Mouse (Mus musculus) megakaryocyte, embryonic 14.5 days (primary cell): Measurements from ENCODE around the gene Kctd21. TPM values are rescaled to one million over a fixed set of nuclear protein-coding genes. Genes with fewer than 3 reads are reported as not detected.

ENCODE experiments used
- H3K27me3 ChIP-seq: replicated peaks from 2 replicates; pipeline ENCODE3; 2012; ENCODE audit warnings: inconsistent platforms
- H3K36me3 ChIP-seq: replicated peaks from 2 replicates; pipeline ENCODE3; 2012; ENCODE audit warnings: low read length, inconsistent platforms, mixed read lengths
- H3K4me1 ChIP-seq: 2 replicates; pipeline ENCODE4 v1.6.1; 2012; ENCODE audit warnings: inconsistent platforms
- H3K4me3 ChIP-seq: replicated peaks from 2 replicates; pipeline ENCODE3; 2012; ENCODE audit warnings: moderate library complexity, mild to moderate bottlenecking, inconsistent platforms
- H3K9me3 ChIP-seq: 2 replicates; pipeline ENCODE4 v1.6.1; 2012; ENCODE audit warnings: inconsistent platforms
- FLI1 ChIP-seq: IDR thresholded peaks from 2 replicates; pipeline ENCODE4 v1.6.1; 2012; ENCODE audit warnings: low read length, inconsistent platforms, mixed read lengths
- GATA1 ChIP-seq: IDR thresholded peaks from 3 replicates; pipeline ENCODE4 v1.6.1; 2012; ENCODE audit warnings: mixed read lengths, low read length, inconsistent platforms, borderline replicate concordance
- polyA plus RNA-seq: library from polyadenylated mRNA; stranded (reverse); fragments of >175 nt; gene quantifications from 2 replicates; pipeline ENCODE4 v1.2.3, GENCODE M21; 2012; ENCODE audit warnings: low replicate concordance; ENCODE audit not compliant: insufficient read depth

The Kctd21 gene
- 0.70 and 1.1 TPM in 2 replicates for polyA plus RNA-seq

GRCm38 (mm10) chr7:97331726-97332666, at the start of gene Kctd21, which contains the start of gene Usp35:
Gene Kctd21 (plus strand): TSS chr7:97332327.
Gene Usp35 (minus strand): TSS chr7:97332020.
- Histone ChIP-seq H3K36me3 (peaks cover 3% of the 10 kb centered on the region), H3K9me3 (peaks cover 4% of the 10 kb centered on the region), H3K4me1 (peaks cover 70% of the 10 kb centered on the region), H3K27me3 (peaks cover 37% of the 10 kb centered on the region), H3K4me3 (peak within 1 kb of the TSS; percentile 98)
- TF ChIP-seq GATA1 (no peak), FLI1 (no peak)

GRCm38 (mm10) chr7:97296986-97297385, 35.1 kb upstream of the Kctd21 start:
- TF ChIP-seq FLI1 (no peak), GATA1 (no peak)
- Histone ChIP-seq H3K9me3 (no peaks in the 10 kb centered on the region), H3K4me1 (peaks cover 13% of the 10 kb centered on the region), H3K36me3 (peaks cover 46% of the 10 kb centered on the region), H3K27me3 (no peaks in the 10 kb centered on the region), H3K4me3 (no peak overlapping the region)

- H3K4me3 ChIP-seq, result no peak overlapping the region
- no peaks in the 10 kb centered on the region for H3K27me3 ChIP-seq
- H3K36me3 ChIP-seq, result peaks cover 51% of the 10 kb centered on the region
- H3K4me1 ChIP-seq, result peaks cover 17% of the 10 kb centered on the region
- no peaks in the 10 kb centered on the region for H3K9me3 ChIP-seq
- TF ChIP-seq FLI1 (no peak), GATA1 (no peak)
Observed at GRCm38 (mm10) chr7:97297466-97297865, 34.7 kb upstream of the Kctd21 start.

- H3K4me1 ChIP-seq, result peaks cover 18% of the 10 kb centered on the region
- TF ChIP-seq FLI1 (no peak), GATA1 (no peak)
- no peaks in the 10 kb centered on the region for H3K9me3 ChIP-seq
- no peak overlapping the region for H3K4me3 ChIP-seq
- H3K27me3 ChIP-seq, result no peaks in the 10 kb centered on the region
- H3K36me3 ChIP-seq, result peaks cover 59% of the 10 kb centered on the region
Observed at GRCm38 (mm10) chr7:97298279-97298678, 33.8 kb upstream of the Kctd21 start.

- Histone ChIP-seq H3K27me3 (no peaks in the 10 kb centered on the region), H3K4me3 (no peak overlapping the region), H3K4me1 (peaks cover 18% of the 10 kb centered on the region), H3K9me3 (no peaks in the 10 kb centered on the region), H3K36me3 (peaks cover 65% of the 10 kb centered on the region)
- TF ChIP-seq FLI1 (no peak), GATA1 (no peak)
Observed at GRCm38 (mm10) chr7:97298943-97299342, 33.2 kb upstream of the Kctd21 start.

GRCm38 (mm10) chr7:97300914-97301313, 31.2 kb upstream of the Kctd21 start:
- no peaks in the 10 kb centered on the region for H3K27me3 ChIP-seq
- H3K36me3 ChIP-seq, result peaks cover 81% of the 10 kb centered on the region
- H3K4me1 ChIP-seq, result peaks cover 29% of the 10 kb centered on the region
- H3K9me3 ChIP-seq, result no peaks in the 10 kb centered on the region
- TF ChIP-seq FLI1, result no peak
- TF ChIP-seq GATA1, result no peak
- H3K4me3 ChIP-seq, result no peak overlapping the region

- TF ChIP-seq GATA1 (no peak), FLI1 (no peak)
- Histone ChIP-seq H3K4me1 (peaks cover 29% of the 10 kb centered on the region), H3K9me3 (no peaks in the 10 kb centered on the region), H3K36me3 (peaks cover 85% of the 10 kb centered on the region), H3K27me3 (no peaks in the 10 kb centered on the region), H3K4me3 (no peak overlapping the region)
Observed at GRCm38 (mm10) chr7:97301321-97301720, 30.8 kb upstream of the Kctd21 start.

- Histone ChIP-seq H3K27me3 (no peaks in the 10 kb centered on the region), H3K9me3 (no peaks in the 10 kb centered on the region), H3K4me3 (no peak overlapping the region), H3K36me3 (peaks cover 95% of the 10 kb centered on the region), H3K4me1 (peaks cover 26% of the 10 kb centered on the region)
- TF ChIP-seq GATA1 (no peak), FLI1 (no peak)
Observed at GRCm38 (mm10) chr7:97302261-97302660, 29.9 kb upstream of the Kctd21 start.

GRCm38 (mm10) chr7:97302876-97303275, 29.3 kb upstream of the Kctd21 start:
- H3K4me3 ChIP-seq, result no peak overlapping the region
- TF ChIP-seq FLI1, result no peak
- TF ChIP-seq GATA1, result no peak
- H3K36me3 ChIP-seq, result peaks cover 99% of the 10 kb centered on the region
- peaks cover 22% of the 10 kb centered on the region for H3K4me1 ChIP-seq
- H3K9me3 ChIP-seq, result no peaks in the 10 kb centered on the region
- H3K27me3 ChIP-seq, result no peaks in the 10 kb centered on the region

- H3K36me3 ChIP-seq, result peaks cover 100% of the 10 kb centered on the region
- peaks cover 5% of the 10 kb centered on the region for H3K9me3 ChIP-seq
- no peaks in the 10 kb centered on the region for H3K27me3 ChIP-seq
- TF ChIP-seq GATA1 (no peak), FLI1 (no peak)
- no peak overlapping the region for H3K4me3 ChIP-seq
- peaks cover 22% of the 10 kb centered on the region for H3K4me1 ChIP-seq
Observed at GRCm38 (mm10) chr7:97303614-97304013, 28.5 kb upstream of the Kctd21 start.

GRCm38 (mm10) chr7:97304471-97304870, 27.7 kb upstream of the Kctd21 start:
- Histone ChIP-seq H3K36me3 (peaks cover 100% of the 10 kb centered on the region), H3K9me3 (peaks cover 5% of the 10 kb centered on the region), H3K27me3 (no peaks in the 10 kb centered on the region), H3K4me1 (peaks cover 24% of the 10 kb centered on the region), H3K4me3 (no peak overlapping the region)
- TF ChIP-seq GATA1 (no peak), FLI1 (no peak)
